ENCODE assay signal across 8 mouse cellular contexts in genomic region chr16:97778353-97779025, GRCm38 (mm10). TPM values are rescaled to one million over a fixed set of nuclear protein-coding genes. Genes with fewer than 3 reads are reported as not detected.
A peak's percentile ranks its signal among the peaks of the same experiment; 100 is the strongest.
DNase-seq lines count a peak whose midpoint lies in the region; ATAC-seq and TF ChIP-seq lines count a peak whose summit lies in the region.

No protein-coding gene starts in this region.

- 20% methylated on average over 15 of the region's 15 CpGs for WGBS in forebrain, embryonic 12.5 days
- 31% methylated on average over 15 of the region's 15 CpGs for WGBS in heart, embryonic 16.5 days
- 34% methylated on average over 15 of the region's 15 CpGs for WGBS in liver, embryonic 15.5 days (ENCODE audit: insufficient replicate concordance)
- WGBS in neural tube, embryonic 12.5 days, result 38% methylated on average over 15 of the region's 15 CpGs

- H3K4me2 ChIP-seq in forebrain, embryonic 12.5 days, result peak overlapping the region; percentile 36
- H3K4me2 ChIP-seq in heart, embryonic 16.5 days (ENCODE audit: low read depth, low read length), result peak overlapping the region; percentile 53
- peak overlapping the region; percentile 35 for H3K4me2 ChIP-seq in liver, embryonic 15.5 days
- no peak overlapping the region; the same call in 1 of the 2 replicates for H3K4me2 ChIP-seq in neural tube, embryonic 12.5 days (replicated peaks)

- TF ChIP-seq EP300 in ES-Bruce4 (IDR thresholded peaks at IDR 0.05; ENCODE audit: insufficient read depth, low read depth, low read length), result no peak

- DNase-seq in kidney, postnatal 25 days, result peak; percentile 85 to 86
- DNase-seq in telencephalon, adult 2 months (ENCODE audit: low read depth, low spot score), result peak; percentile 32

- peak; percentile 90 for ATAC-seq in cerebellum, adult (ENCODE audit: insufficient number of reproducible peaks, low FRiP score, low TSS enrichment)
- peak; percentile 57; the same call in 1 of the 2 replicates for ATAC-seq in forebrain, embryonic 12.5 days (ENCODE audit: low FRiP score)
- peak; percentile 70 for ATAC-seq in heart, embryonic 16.5 days (replicated peaks; ENCODE audit: extremely low read depth, insufficient read depth, low FRiP score)
- no peak for ATAC-seq in liver, embryonic 15.5 days (ENCODE audit: insufficient read depth)
- peak; percentile 13; the same call in 1 of the 2 replicates for ATAC-seq in neural tube, embryonic 12.5 days (ENCODE audit: low FRiP score, low read depth)

- H3K27me3 ChIP-seq in ES-Bruce4 (ENCODE audit: control insufficient read depth, insufficient read depth, low read length, poor library complexity, severe bottlenecking), result no peaks in the 10 kb centered on the region
- H3K27me3 ChIP-seq in forebrain, embryonic 12.5 days, result no peaks in the 10 kb centered on the region
- H3K27me3 ChIP-seq in heart, embryonic 16.5 days (ENCODE audit: control insufficient read depth, insufficient read depth, low read length), result no peaks in the 10 kb centered on the region
- no peaks in the 10 kb centered on the region for H3K27me3 ChIP-seq in liver, embryonic 15.5 days
- H3K27me3 ChIP-seq in neural tube, embryonic 12.5 days (replicated peaks), result no peaks in the 10 kb centered on the region

- H3K9me3 ChIP-seq in ES-Bruce4 (replicated peaks; ENCODE audit: control insufficient read depth, insufficient read depth, low read length, poor library complexity, severe bottlenecking), result no peaks in the 10 kb centered on the region; the same call in 1 of the 2 replicates
- no peaks in the 10 kb centered on the region for H3K9me3 ChIP-seq in forebrain, embryonic 12.5 days
- no peaks in the 10 kb centered on the region for H3K9me3 ChIP-seq in heart, embryonic 16.5 days (replicated peaks; ENCODE audit: control insufficient read depth, low read length)
- no peaks in the 10 kb centered on the region for H3K9me3 ChIP-seq in liver, embryonic 15.5 days (replicated peaks)
- no peaks in the 10 kb centered on the region for H3K9me3 ChIP-seq in neural tube, embryonic 12.5 days

- TF ChIP-seq POLR2A in ES-Bruce4 (IDR thresholded peaks at IDR 0.05; ENCODE audit: insufficient read depth, low read length), result no peak

- no peaks in the 10 kb centered on the region for H3K36me3 ChIP-seq in ES-Bruce4 (ENCODE audit: control insufficient read depth, insufficient read depth, low read length, poor library complexity, severe bottlenecking)
- H3K36me3 ChIP-seq in forebrain, embryonic 12.5 days (replicated peaks), result no peaks in the 10 kb centered on the region
- H3K36me3 ChIP-seq in heart, embryonic 16.5 days (ENCODE audit: control insufficient read depth, insufficient read depth), result no peaks in the 10 kb centered on the region
- H3K36me3 ChIP-seq in liver, embryonic 15.5 days (replicated peaks), result no peaks in the 10 kb centered on the region
- H3K36me3 ChIP-seq in neural tube, embryonic 12.5 days, result no peaks in the 10 kb centered on the region

- H3K9ac ChIP-seq in ES-Bruce4 (ENCODE audit: low read depth, poor library complexity, severe bottlenecking), result no peak overlapping the region
- H3K9ac ChIP-seq in forebrain, embryonic 12.5 days, result no peak overlapping the region
- peak overlapping the region; percentile 52; the same call in 1 of the 2 replicates for H3K9ac ChIP-seq in heart, embryonic 16.5 days (ENCODE audit: low read length)
- H3K9ac ChIP-seq in liver, embryonic 15.5 days, result no peak overlapping the region
- no peak overlapping the region for H3K9ac ChIP-seq in neural tube, embryonic 12.5 days

- H3K27ac ChIP-seq in ES-Bruce4 (ENCODE audit: insufficient read depth, low read length), result no peak overlapping the region
- no peak overlapping the region for H3K27ac ChIP-seq in forebrain, embryonic 12.5 days
- no peak overlapping the region for H3K27ac ChIP-seq in heart, embryonic 16.5 days (ENCODE audit: low read length)
- no peak overlapping the region for H3K27ac ChIP-seq in liver, embryonic 15.5 days (replicated peaks)
- no peak overlapping the region for H3K27ac ChIP-seq in neural tube, embryonic 12.5 days

- H3K4me3 ChIP-seq in ES-Bruce4 (ENCODE audit: low read depth, low read length), result no peak overlapping the region
- H3K4me3 ChIP-seq in forebrain, embryonic 12.5 days (replicated peaks), result no peak overlapping the region
- peak overlapping the region; percentile 24 for H3K4me3 ChIP-seq in heart, embryonic 16.5 days (ENCODE audit: low read length)
- no peak overlapping the region; the same call in 1 of the 2 replicates for H3K4me3 ChIP-seq in liver, embryonic 15.5 days (replicated peaks)
- no peak overlapping the region for H3K4me3 ChIP-seq in neural tube, embryonic 12.5 days

- H3K4me1 ChIP-seq in ES-Bruce4 (ENCODE audit: control insufficient read depth, insufficient read depth, low read length), result no peaks in the 10 kb centered on the region
- H3K4me1 ChIP-seq in forebrain, embryonic 12.5 days, result no peaks in the 10 kb centered on the region
- no peaks in the 10 kb centered on the region for H3K4me1 ChIP-seq in heart, embryonic 16.5 days (ENCODE audit: control insufficient read depth, insufficient read depth, low read length)
- H3K4me1 ChIP-seq in liver, embryonic 15.5 days (replicated peaks), result no peaks in the 10 kb centered on the region
- H3K4me1 ChIP-seq in neural tube, embryonic 12.5 days, result no peaks in the 10 kb centered on the region

- peak; percentile 71 for TF ChIP-seq CTCF in ES-Bruce4 (IDR thresholded peaks at IDR 0.05; ENCODE audit: low read depth, low read length)

RNA-seq across cellular contexts. Expression of gene Ripk4, which starts 14.9 kb away (rescaled TPM):
- 24.0 and 26.6 TPM in 2 replicates for polyA plus RNA-seq in ES-Bruce4 (2011; ENCODE audit: insufficient read depth, insufficient read length, low read depth, missing spikeins)
- polyA plus RNA-seq in forebrain, embryonic 12.5 days (2016; fragmentation: Nextera tagmentation; extraction: Ambion mirVana), result 1.3 and 1.6 TPM in 2 replicates
- polyA plus RNA-seq in heart, embryonic 16.5 days (2015; fragmentation: Nextera tagmentation; extraction: Ambion mirVana), result 2.9 and 4.6 TPM in 2 replicates
- 3.2 and 3.4 TPM in 2 replicates for polyA plus RNA-seq in liver, embryonic 15.5 days (2015; fragmentation: Nextera tagmentation; extraction: Ambion mirVana)
- 0.80 and 1.4 TPM in 2 replicates for polyA plus RNA-seq in neural tube, embryonic 12.5 days (2016; fragmentation: Nextera tagmentation; extraction: Ambion mirVana)
